Mouse (Mus musculus) heart, adult 2 months (tissue): ENCODE measurements around the gene Lpo. TPM values are rescaled to one million over a fixed set of nuclear protein-coding genes. Genes with fewer than 3 reads are reported as not detected.

ENCODE experiments used
- DNase-seq, 2 experiments: peaks; one replicate each; pipeline ENCODE4 v3.0.0; 2021
- H3K27ac ChIP-seq: fragments of 200-600 bp; 2 replicates; pipeline ENCODE4 v1.8.1; 2022
- H3K27me3 ChIP-seq: fragments of 200-500 bp; 2 replicates; pipeline ENCODE4 v1.6.1; 2012; ENCODE audit warnings: mild to moderate bottlenecking, low read length, inconsistent platforms, mixed read lengths; ENCODE audit not compliant: control insufficient read depth, insufficient read depth
- H3K36me3 ChIP-seq: fragments of 200-500 bp; 2 replicates; pipeline ENCODE4 v1.6.1; 2012; ENCODE audit warnings: low read length, inconsistent platforms; ENCODE audit not compliant: control insufficient read depth, insufficient read depth
- H3K4me1 ChIP-seq: fragments of 200-500 bp; 2 replicates; pipeline ENCODE4 v1.6.1; 2011; ENCODE audit warnings: low read length; ENCODE audit not compliant: control insufficient read depth, insufficient read depth
- H3K4me3 ChIP-seq: fragments of 200-600 bp; 2 replicates; pipeline ENCODE4 v1.8.1; 2022
- H3K79me2 ChIP-seq: fragments of 200-500 bp; replicated peaks from 2 replicates; pipeline ENCODE4 v1.6.1; 2012; ENCODE audit warnings: mild to moderate bottlenecking, inconsistent platforms, low read length, moderate library complexity, mixed read lengths; ENCODE audit not compliant: control insufficient read depth, insufficient read depth
- H3K9ac ChIP-seq: fragments of 200-500 bp; 2 replicates; pipeline ENCODE4 v1.6.1; 2012; ENCODE audit warnings: low read depth, mild to moderate bottlenecking, control low read depth, inconsistent platforms, low read length, mixed read lengths
- CTCF ChIP-seq: fragments of 200-600 bp; IDR thresholded peaks from 2 replicates; pipeline ENCODE4 v1.8.1; 2022; ENCODE audit warnings: antibody characterized with exemption, mild to moderate bottlenecking, moderate library complexity
- EP300 ChIP-seq: fragments of 200-500 bp; IDR thresholded peaks from 2 replicates; pipeline ENCODE4 v1.6.1; 2011; ENCODE audit warnings: low read depth, low read length, control low read depth; ENCODE audit not compliant: insufficient read depth
- POLR2A ChIP-seq: fragments of 200-500 bp; IDR thresholded peaks from 2 replicates; pipeline ENCODE4 v1.6.1; 2011; ENCODE audit warnings: mild to moderate bottlenecking, low read depth, low read length, control low read depth; ENCODE audit not compliant: insufficient read depth
- WGBS: fragments of 180-500 bp; shearing (Covaris S2); methylation state at CpG from one replicate; pipeline ENCODE4 v1.1.7; 2018; 5-methylcytosine and 5-hydroxymethylcytosine counted together
- intact Hi-C: fragments of 180-260 bp; cut with DNase I; formaldehyde crosslinking; loops from one replicate; pipeline ENCODE4 v1.15.1; 2025
- polyA plus RNA-seq: library from polyadenylated mRNA; depleted of rRNA; stranded (reverse); fragments of >200 nt; gene quantifications from 2 replicates; pipeline ENCODE4 v1.2.3, GENCODE M21; 2012
- total RNA-seq, 2 experiments: library from RNA; stranded (reverse); gene quantifications; 2 replicates each; pipeline ENCODE4 v1.2.3; 2021

Gene Lpo
- total and polyA plus RNA-seq, 3 experiments = 0.04 TPM; not detected in 2

GRCm38 (mm10) chr11:87763511-87763987, 64.5 kb downstream of the Lpo start:
- no peaks in the 10 kb centered on the region for H3K79me2 ChIP-seq
- no peaks in the 10 kb centered on the region for H3K4me1 ChIP-seq
- DNase-seq = no peak
- intact Hi-C loops = no loop called here
- no peak for TF ChIP-seq POLR2A
- no peak for TF ChIP-seq CTCF
- TF ChIP-seq EP300 = no peak
- peaks cover 30% of the 10 kb centered on the region for H3K27me3 ChIP-seq
- WGBS = 3% methylated on average over 17 of the region's 17 CpGs
- H3K4me3 ChIP-seq = no peak overlapping the region
- H3K9ac ChIP-seq = no peak overlapping the region
- H3K27ac ChIP-seq = no peak overlapping the region
- no peaks in the 10 kb centered on the region for H3K36me3 ChIP-seq

- DNase-seq = no peak
- Histone ChIP-seq H3K27me3 (peaks cover 30% of the 10 kb centered on the region), H3K4me1 (no peaks in the 10 kb centered on the region), H3K4me3 (no peak overlapping the region), H3K9ac (no peak overlapping the region), H3K27ac (no peak overlapping the region), H3K36me3 (no peaks in the 10 kb centered on the region), H3K79me2 (no peaks in the 10 kb centered on the region)
- TF ChIP-seq POLR2A (no peak), CTCF (no peak), EP300 (no peak)
- 41% methylated on average over 12 of the region's 12 CpGs for WGBS
- intact Hi-C loops = no loop called here
These were observed 65.2 kb downstream of the Lpo start for GRCm38 (mm10) chr11:87762702-87763385.

GRCm38 (mm10) chr11:87761806-87762701, 66.0 kb downstream of the Lpo start:
- intact Hi-C loops = no loop called here
- WGBS = 70% methylated on average over 14 of the region's 14 CpGs

GRCm38 (mm10) chr11:87761181-87761721, 66.8 kb downstream of the Lpo start:
- Histone ChIP-seq H3K4me3 (no peak overlapping the region), H3K36me3 (no peaks in the 10 kb centered on the region), H3K9ac (no peak overlapping the region), H3K79me2 (no peaks in the 10 kb centered on the region), H3K27ac (no peak overlapping the region), H3K4me1 (no peaks in the 10 kb centered on the region), H3K27me3 (peaks cover 30% of the 10 kb centered on the region)
- WGBS = 61% methylated on average over 11 of the region's 11 CpGs
- no peak for TF ChIP-seq CTCF
- no peak for TF ChIP-seq POLR2A
- no peak for TF ChIP-seq EP300
- intact Hi-C loops = no loop called here
- no peak for DNase-seq

More at GRCm38 (mm10) chr11:87761806-87762701, 66.0 kb downstream of the Lpo start:
- DNase-seq = no peak
- H3K79me2 ChIP-seq = no peaks in the 10 kb centered on the region
- H3K4me3 ChIP-seq = no peak overlapping the region
- H3K27me3 ChIP-seq = peaks cover 30% of the 10 kb centered on the region
- H3K36me3 ChIP-seq = no peaks in the 10 kb centered on the region
- H3K9ac ChIP-seq = no peak overlapping the region
- no peak overlapping the region for H3K27ac ChIP-seq
- no peaks in the 10 kb centered on the region for H3K4me1 ChIP-seq
- TF ChIP-seq CTCF (no peak), EP300 (no peak)

DNA sequence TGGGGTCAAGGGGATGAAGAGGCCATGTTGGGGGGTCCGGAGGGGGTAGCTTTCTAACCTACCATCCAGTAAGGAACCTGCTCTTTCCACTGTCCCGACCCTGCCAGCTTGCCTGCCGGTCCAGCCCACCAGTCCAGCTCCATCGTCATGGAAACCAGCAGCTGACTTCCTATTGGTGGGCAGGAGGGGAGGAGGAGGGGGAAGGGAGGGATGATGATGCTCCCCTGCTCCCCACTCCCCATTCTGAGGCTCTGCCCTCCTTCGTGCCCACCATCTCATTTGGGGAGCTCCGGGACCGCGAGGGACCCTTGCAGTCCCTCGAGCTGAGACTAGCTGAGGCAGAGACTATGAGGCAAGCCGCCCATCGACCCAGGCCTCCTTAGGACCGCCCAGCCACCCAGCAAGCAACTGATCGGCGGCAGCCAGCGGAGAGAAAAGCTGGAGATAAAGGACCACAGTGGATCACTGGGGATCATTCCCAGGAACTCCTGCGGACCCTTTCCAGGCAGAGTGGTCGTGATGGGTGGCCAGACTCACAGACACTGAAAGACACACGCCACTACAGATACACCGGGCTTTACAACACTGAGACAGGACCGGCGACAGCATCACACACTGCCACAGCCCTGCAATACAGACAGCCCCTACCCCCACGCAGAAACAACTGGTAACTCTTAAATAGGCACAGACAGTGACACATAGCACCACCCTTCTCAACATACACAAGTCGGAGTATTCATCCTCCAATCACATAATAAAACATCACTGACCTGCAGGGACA, 67.6 kb downstream of the Lpo start, which contains the start of gene Tspoap1:
Gene Tspoap1 (plus strand): TSS at position 241 of the 781 bp plus-strand sequence.
- no peak within 1 kb of the TSS for H3K9ac ChIP-seq
- H3K27me3 ChIP-seq = peaks cover 30% of the 10 kb centered on the region
- no peak within 1 kb of the TSS for H3K4me3 ChIP-seq
- H3K4me1 ChIP-seq = no peaks in the 10 kb centered on the region
- intact Hi-C loops = no loop called here
- TF ChIP-seq EP300 (no peak), CTCF (no peak), POLR2A (no peak)
- no peaks in the 10 kb centered on the region for H3K79me2 ChIP-seq
- no peak within 1 kb of the TSS for H3K27ac ChIP-seq
- 10% methylated on average over 23 of the region's 23 CpGs for WGBS
- no peak for DNase-seq
- H3K36me3 ChIP-seq = no peaks in the 10 kb centered on the region
